Mouse (Mus musculus) urinary bladder, postnatal 4 days (tissue): Measurements from ENCODE around the gene Syne2.

Source experiments
- DNase-seq, 2 experiments: peaks; one replicate each; pipeline ENCODE4 v3.0.0; 2021 to 2022; ENCODE audit warnings: low spot score in 2 of 2

Gene Syne2

GRCm38 (mm10) chr12:75827751-75828150, 9.8 kb downstream of the Syne2 start:
- DNase-seq: no peak

- DNase-seq: no peak
Measured at GRCm38 (mm10) chr12:75829616-75830015, 11.7 kb downstream of the Syne2 start.

- DNase-seq: no peak
Measured at GRCm38 (mm10) chr12:75833149-75833959, 15.4 kb downstream of the Syne2 start.

- DNase-seq: no peak
Measured at GRCm38 (mm10) chr12:75833960-75834729, 16.2 kb downstream of the Syne2 start.

- DNase-seq: no peak
Measured at GRCm38 (mm10) chr12:75836524-75836962, 18.6 kb downstream of the Syne2 start.

- DNase-seq: no peak
Measured at GRCm38 (mm10) chr12:75837462-75837861, 19.5 kb downstream of the Syne2 start.

- DNase-seq: no peak
Measured at GRCm38 (mm10) chr12:75839083-75839736, 21.3 kb downstream of the Syne2 start.

- no peak for DNase-seq
Measured at GRCm38 (mm10) chr12:75841183-75841582, 23.2 kb downstream of the Syne2 start.

GRCm38 (mm10) chr12:75844311-75844710, 26.4 kb downstream of the Syne2 start:
- no peak for DNase-seq

- no peak for DNase-seq
Measured at GRCm38 (mm10) chr12:75845070-75845469, 27.1 kb downstream of the Syne2 start.

- no peak for DNase-seq
Measured at GRCm38 (mm10) chr12:75846513-75846912, 28.6 kb downstream of the Syne2 start.

- no peak for DNase-seq
Measured at GRCm38 (mm10) chr12:75850205-75850604, 32.3 kb downstream of the Syne2 start.

- DNase-seq: no peak
Measured at GRCm38 (mm10) chr12:75851481-75851880, 33.5 kb downstream of the Syne2 start.

- no peak for DNase-seq
Measured at GRCm38 (mm10) chr12:75852384-75852783, 34.5 kb downstream of the Syne2 start.

GRCm38 (mm10) chr12:75853559-75853958, 35.6 kb downstream of the Syne2 start:
- DNase-seq: no peak

GRCm38 (mm10) chr12:75855051-75855453, 37.1 kb downstream of the Syne2 start:
- DNase-seq: peak in 1 of 2 experiments; percentile 42

- DNase-seq: no peak
Measured at GRCm38 (mm10) chr12:75855621-75856020, 37.7 kb downstream of the Syne2 start.

- DNase-seq: no peak
Measured at GRCm38 (mm10) chr12:75856096-75856868, 38.3 kb downstream of the Syne2 start.

GRCm38 (mm10) chr12:75859936-75860335, 42.0 kb downstream of the Syne2 start:
- DNase-seq: no peak

- DNase-seq: no peak
Measured at GRCm38 (mm10) chr12:75860843-75861242, 42.9 kb downstream of the Syne2 start.

GRCm38 (mm10) chr12:75865166-75865565, 47.2 kb downstream of the Syne2 start:
- no peak for DNase-seq
